Mouse (Mus musculus): ENCODE data around the gene Nav2.

DNA sequence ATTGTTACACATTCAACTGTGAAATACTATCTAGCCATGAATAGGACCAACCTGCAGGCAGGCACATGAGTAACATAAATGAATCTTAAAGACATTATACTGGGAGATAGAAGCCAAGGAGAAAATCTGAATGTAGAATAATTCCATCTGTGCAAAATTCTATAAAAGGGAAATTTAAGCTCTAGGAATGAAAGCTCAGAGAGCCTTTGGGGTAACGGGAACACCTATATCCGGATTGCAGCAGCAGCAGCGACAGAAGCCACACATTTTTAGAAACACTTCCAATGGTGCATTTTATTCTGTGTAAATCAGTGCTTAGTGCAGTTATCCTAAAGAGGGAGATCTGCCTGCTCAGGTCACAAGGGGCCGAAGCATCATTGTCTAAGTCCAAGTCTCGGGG lies 280.8 kb downstream of the Nav2 start:
- TF ChIP-seq CTCF (IDR thresholded peaks at IDR 0.05; ENCODE audit: low read depth) (no peak), EP300 (optimal IDR thresholded peaks at IDR 0.05) (no peak)
